Mouse (Mus musculus): Measurements from ENCODE around the gene Pgm2l1.

- TF ChIP-seq POLR2AphosphoS5 (IDR thresholded peaks at IDR 0.05; ENCODE audit: insufficient replicate concordance, low read depth, low read length) (no peak), CTCF (IDR thresholded peaks at IDR 0.05; ENCODE audit: low read depth, low read length) (no peak), TAL1 (conservative IDR thresholded peaks at IDR 0.05; ENCODE audit: low read depth, low read length) (no peak), GATA1 (IDR thresholded peaks at IDR 0.05; ENCODE audit: borderline replicate concordance, low read length) (no peak), GATA2 (IDR thresholded peaks at IDR 0.05; ENCODE audit: borderline replicate concordance, low read depth, low read length) (no peak)
Measured at GRCm38 (mm10) chr7:100312716-100313115, 85.5 kb downstream of the Pgm2l1 start.
